Mouse (Mus musculus) adrenal gland, postnatal 14 days (tissue): ENCODE data around the gene Slc13a3. TPM values are rescaled to one million over a fixed set of nuclear protein-coding genes. Genes with fewer than 3 reads are reported as not detected.
A peak's percentile ranks its signal among the peaks of the same experiment; 100 is the strongest.
"Not testable (repeated sequence)": the region's sequence is repeated elsewhere in the genome, so short reads cannot be mapped to it uniquely, and the experiment has no call there.

Experiments
- DNase-seq: peaks from one replicate; pipeline ENCODE4 v3.0.0; 2021; ENCODE audit warnings: mixed read lengths
- long read RNA-seq, 2 experiments: library from polyadenylated mRNA; stranded (forward); transcript quantifications; one replicate each; pipeline ENCODE4 v2.0.0; 2021
- total RNA-seq: library from RNA; stranded (reverse); gene quantifications from 2 replicates; pipeline ENCODE4 v1.2.3, GENCODE M21; 2021

Gene Slc13a3
- total RNA-seq = 0.71 and 11.3 TPM in 2 replicates
- long read RNA-seq, experiment 1, partial matches to known transcripts = 0 of 1 reads
- long read RNA-seq, experiment 1, other reads (novel, unspliced or antisense) = 1 of 1 reads
- long read RNA-seq, experiment 2, partial matches to known transcripts = 1 of 14 reads
- long read RNA-seq, experiment 2, other reads (novel, unspliced or antisense) = 13 of 14 reads

DNA sequence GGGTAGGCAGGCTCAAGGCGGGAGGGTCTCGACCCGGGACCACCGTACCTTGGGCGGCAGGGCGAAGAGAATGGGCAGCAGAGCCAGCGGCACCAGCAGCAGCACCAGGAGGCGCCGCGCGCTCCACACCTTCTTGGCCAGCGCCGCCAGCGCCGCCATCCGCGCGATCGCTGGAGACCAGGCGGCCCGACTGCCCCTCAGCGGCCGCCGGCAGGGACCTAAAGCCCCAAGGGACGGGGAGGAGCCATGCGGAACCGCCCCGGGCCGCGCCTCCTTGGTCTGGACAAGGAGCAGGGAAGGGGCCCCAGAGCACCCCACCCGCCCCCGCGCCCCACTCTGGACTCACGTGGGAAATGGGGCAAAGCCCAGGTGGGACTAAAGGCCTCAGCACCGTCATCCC lies at the start of gene Slc13a3:
TSS of gene Slc13a3 (minus strand) at position 228 of the 400 bp plus-strand sequence.
- peak; percentile 38 for DNase-seq

DNA sequence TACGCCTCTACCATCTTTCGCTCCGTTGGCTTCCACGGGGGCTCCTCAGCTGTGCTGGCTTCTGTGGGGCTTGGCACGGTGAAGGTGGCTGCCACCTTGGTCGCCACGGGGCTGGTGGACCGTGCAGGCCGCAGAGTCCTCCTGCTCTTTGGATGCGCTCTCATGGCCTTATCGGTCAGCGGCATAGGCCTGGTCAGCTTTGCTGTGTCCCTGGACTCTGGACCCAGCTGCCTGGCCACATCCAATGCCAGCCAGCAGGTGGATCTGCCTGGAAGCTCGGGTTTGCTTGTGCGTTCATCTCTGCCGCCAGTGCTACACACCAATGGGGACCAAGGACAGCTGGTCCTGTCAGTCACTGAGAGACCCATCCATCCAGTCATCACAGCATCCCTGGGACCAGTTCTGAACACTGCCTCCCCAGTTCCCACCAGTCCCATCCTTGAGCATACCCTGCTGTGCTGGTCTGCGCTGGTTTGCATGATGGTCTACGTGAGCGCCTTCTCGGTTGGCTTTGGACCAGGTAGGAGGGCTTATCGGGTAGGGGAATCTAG lies 42.2 kb upstream of the Slc13a3 start:
- no peak for DNase-seq

DNA sequence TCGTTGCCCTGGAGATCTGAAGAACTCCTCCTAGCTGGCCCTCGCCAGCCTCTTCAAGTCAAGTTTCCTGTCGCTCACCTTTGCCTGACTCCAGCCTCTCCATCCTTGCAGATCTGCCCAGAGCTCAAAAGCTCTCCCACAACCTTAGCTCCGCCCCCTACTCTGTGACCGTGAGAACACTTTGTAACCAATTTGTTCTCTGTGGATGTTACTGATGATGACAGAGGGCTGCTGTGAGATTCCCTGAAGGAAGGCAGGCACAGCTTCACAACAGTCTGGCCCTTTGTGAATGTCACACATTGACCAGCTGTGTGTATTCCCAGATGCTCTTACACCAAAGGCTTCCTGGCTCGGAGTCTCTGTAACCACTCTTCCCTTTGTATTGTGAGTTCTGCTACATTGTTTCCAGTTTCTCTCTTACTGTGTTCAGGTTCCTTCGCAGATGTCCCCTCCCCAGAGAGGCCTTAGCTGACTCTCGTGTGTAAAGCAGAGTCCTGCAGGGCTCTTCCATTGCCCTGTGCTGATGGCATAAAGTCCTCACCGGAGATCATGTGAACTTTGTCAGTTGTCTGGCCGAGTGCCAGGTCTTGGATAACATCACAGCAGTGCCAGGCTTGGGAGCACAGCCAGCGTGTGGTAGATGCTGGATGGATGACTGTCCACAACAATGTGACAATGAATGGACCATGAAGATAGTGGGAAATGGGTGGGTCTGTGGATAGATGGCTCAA lies 40.0 kb upstream of the Slc13a3 start:
- peak; percentile 81 for DNase-seq

DNA sequence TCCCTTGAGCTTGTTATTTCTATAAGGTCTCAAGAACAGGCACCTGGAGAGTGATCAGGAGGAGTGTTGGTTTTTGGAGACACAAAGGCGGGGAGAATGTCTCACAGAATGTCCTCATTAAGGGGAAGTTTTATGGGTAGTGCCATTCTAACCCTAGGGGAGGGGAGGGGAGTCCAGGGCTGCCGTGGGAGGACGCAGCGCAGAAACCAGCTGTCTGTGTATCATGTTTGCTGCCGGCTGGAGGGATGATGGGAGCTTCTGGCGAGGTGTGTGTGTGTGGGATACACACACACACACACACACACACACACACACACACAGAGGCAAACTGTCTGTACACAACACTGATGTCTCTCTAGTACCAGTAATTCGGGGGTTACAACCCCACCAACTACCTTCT lies 39.4 kb upstream of the Slc13a3 start:
- DNase-seq = no peak

DNA sequence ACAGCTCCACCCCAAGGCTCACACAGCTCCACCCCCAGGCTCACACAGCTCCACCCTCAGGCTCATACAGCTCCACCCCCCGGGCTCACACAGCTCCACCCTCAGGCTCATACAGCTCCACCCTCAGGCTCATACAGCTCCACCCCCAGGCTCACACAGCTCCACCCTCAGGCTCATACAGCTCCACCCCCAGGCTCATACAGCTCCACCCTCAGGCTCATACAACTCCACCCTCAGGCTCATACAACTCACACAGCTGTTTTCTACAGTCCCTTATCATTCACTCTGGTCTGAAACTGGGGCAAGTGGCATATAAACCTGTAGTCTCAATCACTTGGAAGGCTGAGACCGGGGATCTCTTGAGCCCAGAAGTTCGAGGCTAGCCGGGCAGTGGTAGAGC lies 38.5 kb upstream of the Slc13a3 start:
- not testable (repeated sequence) for DNase-seq

DNA sequence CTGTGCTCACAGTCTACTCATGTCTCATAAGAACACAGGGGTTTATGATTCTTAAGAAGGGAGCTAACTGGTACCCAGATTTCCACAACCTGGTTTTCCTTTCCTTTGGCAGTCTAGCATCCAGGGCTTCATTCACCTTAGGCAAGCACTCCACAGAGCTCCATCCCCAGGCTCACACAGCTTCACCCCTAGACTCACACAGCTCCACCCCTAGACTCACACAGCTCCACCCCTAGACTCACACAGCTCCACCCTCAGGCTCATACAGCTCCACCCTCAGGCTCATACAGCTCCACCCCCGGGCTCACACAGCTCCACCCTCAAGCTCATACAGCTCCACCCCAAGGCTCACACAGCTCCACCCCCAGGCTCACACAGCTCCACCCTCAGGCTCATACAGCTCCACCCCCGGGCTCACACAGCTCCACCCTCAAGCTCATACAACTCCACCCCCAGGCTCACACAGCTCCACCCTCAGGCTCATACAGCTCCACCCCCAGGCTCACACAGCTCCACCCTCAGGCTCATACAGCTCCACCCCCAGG lies 38.0 kb upstream of the Slc13a3 start:
- not testable (repeated sequence) for DNase-seq

DNA sequence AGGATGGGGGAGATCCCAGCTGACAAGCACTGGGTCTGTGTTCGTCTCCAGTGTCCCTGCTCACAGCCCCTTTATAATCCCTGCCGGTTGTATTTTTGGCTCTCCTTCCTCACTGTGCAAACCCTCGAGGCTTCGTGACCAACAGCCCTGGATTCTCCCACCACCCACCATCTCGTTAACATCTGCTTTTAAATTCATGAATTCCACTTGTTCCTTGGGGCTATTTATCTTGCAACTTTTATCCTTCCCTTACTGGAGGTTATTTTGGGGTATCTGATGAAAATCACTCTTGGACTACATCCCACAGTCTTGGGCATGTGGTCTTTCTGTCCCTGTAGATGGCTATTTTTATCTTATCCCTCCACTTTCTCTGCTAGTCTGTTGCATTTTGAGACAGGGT lies 37.4 kb upstream of the Slc13a3 start:
- DNase-seq = no peak

DNA sequence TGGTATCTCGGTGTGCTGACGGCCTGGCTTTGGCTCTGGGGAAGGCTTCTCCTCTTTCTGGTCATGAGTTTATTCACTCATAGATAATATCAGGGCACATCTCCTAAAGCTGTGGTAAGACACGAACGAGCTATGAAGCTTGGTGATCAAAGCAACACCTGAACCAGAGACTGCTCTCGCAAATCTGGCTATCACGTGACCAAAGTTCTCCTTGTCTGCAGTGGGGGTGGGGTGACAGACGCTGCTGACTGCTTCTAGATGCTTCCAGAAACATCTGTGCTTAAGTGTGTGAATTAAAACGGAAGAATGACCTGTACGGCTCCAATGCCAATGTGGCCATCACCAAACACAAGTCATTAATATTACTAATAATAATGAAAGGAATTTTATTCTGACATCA lies 36.7 kb upstream of the Slc13a3 start:
- DNase-seq = no peak

DNA sequence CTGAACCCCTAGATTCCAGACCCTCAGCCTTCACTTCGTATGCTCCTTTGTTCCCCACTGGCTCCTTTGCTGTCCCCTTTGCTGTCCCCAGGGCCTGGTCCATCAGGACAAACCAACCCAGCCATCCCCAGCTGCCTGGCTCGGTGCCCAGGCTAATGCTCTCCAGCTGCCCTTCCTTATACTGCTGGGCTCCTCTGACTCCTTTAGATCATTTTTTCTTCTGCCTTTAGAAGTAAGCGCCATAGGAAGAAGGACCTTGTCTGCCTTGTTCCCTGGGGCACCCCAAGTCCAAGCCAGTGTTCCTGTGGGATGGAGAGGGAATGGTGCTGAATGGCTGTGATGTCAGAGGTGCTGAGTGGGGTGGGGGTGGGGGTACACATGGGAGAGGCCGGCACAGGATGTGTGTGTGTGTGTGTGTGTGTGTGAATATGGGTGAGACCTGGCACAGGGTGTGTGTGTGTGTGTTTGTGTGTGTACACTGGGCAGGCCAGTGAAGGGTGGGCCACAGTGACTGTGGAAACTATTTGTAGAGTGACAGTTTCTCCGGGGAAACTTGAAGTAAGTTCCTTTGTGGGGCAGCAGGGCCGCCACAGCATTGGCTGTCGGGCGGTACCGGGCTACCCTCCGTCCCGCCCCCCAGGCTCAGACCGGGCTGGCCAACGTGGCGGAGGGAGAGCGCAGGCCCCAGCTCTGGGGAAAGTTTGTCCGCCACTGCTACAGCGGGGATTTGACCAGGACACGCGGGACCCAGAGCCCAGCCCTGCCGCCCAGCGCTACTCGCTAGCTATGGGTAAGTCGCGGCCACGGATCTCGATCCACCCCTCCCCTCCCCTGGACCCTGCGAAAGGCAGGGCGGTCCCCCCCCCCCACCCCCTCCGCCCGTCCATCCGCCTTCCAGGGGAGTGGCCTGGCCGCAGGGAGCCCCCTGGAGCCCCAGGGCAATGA lies 30.5 kb upstream of the Slc13a3 start, which contains the start of gene Slc2a10:
TSS of gene Slc2a10 (plus strand) at position 529 of the 945 bp plus-strand sequence.
- DNase-seq = peak; percentile 73

DNA sequence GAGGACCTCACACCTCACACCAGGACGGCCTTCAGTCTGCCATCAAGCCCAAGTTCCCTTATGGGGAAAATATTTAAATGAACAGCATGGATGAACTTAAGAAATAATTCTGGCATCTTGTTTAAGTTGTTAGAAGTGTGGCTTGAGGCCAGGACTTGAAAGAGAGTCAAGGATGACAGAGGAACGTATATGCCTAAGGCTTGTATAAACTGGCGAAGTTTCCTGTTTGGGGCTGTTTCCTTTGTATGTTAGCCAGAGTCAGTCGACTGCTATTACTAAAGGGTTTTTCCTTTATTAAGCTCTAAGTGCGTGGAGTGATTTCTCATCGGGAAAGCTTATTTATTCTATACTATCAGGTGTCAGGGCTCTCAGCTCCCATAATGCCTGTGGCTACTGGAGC lies 25.8 kb upstream of the Slc13a3 start:
- no peak for DNase-seq

DNA sequence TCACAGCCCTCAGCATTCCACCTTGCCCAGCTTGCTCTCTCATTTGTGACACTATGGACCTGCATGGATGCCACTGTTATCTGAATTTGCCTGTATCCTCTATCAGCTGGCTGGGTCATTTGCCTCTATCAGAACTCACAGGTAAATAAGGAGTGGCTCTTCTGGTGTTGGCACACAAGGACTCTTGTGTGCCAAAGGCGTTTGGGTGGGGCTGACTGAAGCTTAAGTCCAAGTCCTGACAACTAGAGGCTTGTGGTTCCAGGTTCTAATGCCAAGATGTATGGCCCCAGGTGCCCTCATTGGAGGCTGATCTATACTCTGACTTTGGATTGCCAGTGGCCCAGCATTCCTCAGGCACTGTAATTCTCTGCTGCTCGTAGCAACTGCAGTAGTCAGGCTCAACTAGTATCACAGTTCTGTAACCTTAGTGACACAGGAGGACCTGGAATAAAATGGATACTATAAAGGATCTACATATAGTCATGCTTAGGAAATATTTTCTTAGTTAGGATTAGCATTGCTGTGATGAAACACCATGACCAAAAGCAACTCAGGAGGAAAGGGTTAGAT lies 24.8 kb upstream of the Slc13a3 start:
- DNase-seq = no peak

DNA sequence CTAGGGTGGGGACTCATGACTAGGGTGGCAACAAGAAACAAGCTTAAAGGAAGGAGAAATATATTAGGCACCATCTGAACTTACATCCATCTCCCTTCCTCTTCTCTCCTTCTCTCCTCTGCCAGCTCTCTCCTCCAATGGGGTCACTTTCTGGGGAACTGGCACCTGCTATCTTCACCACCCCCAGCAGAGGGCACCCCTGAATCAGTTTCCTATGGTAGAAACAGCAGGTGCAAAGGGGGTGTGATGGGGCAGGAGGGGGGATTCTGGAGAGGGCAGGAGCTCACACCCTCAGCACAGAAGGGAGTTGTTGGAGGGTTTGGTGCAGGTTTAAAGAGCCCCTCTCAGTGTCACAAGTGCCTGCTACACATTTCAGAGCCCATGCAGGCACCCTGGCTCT lies 23.2 kb upstream of the Slc13a3 start:
- DNase-seq = peak; percentile 69

DNA sequence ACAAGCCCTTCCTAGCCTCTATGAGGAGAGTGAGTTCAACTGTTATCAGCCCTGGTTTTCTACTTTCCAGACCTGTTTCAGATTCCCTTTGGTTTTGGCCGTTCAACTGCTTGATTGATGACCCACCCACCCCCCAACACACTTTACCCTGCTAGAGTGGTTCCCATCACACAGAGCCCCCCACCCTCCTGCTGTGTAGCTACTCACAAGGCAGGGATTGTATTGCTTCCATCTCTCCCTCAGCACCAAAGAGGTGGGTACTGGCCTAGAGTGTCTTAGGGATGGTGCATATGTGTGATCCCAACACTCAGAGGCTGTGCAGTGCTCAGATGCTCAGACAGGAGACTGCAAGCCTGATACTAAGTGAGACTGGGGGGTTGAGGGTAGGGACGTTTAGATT lies 21.5 kb upstream of the Slc13a3 start:
- no peak for DNase-seq

DNA sequence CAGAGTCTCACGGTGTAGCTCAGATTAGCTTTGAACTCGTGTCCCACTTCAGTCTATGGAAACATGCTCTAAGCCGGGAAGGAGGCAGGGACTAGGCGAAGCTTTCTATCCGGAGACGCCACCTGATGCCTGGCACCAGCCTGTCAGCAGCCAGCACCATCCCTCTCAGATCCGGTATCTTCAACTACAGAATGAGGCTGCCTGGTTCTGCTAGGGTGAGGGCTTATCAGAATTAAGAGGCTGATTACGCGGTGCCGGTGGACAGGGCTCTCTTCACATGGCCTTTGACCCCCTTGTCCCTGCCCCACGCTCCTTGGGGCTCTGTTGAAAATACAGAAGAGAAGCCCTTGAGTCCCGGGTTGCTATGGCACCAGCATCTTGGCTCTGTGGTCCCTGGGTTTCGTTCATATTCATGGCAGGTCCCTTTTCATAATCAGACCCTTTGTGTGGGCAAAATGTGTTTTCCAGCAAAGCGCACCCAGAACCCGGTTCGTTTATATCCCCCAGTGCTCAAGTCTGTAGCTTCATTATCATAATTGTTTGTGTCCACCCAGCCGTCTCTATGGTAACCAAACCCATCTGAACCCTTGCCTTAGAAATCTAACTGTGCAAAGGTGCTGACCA lies 20.7 kb upstream of the Slc13a3 start:
- peak; percentile 12 for DNase-seq

DNA sequence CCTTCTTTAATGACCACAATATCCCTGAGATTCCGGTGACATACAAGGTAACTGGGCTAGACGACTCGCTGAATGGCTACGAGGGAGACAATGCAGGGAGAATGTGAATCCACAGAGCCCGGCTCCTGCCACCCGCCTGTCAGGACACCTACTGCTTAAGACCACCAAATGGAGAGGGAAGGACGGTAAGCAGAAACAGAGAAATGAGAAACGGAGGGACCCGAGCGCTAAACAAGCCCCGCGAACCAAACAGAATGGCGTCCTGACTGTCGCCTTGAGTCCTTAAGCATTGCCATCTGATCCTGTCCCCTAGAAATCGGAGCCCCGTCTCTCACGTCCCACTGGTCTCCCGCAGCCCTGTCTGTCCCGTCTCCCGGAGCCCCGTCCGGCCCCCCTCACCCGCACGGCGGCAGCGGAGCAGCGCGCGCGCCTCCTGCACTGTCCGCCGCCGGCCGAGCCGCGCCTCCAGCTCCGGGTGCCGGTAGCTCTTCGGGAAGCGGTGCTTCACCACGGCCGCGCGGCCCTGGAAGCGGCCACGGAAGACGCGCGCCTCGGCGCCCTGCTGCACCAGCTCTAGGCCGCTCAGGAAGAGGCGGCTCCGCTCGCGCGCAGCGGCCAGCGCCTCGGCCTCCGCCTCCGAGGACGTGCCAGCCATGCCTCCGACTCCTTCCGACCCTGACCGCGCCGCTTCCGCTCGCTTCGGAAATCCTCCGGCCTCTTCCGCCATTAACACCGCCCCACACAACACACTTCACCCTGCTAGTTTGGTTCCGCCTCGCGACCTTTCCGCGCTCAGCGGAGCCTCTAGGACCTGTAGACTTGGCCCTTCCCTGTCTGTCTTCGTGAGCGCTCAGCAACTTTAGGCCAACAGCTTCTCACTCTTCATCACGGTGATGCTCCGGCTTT lies 19.9 kb upstream of the Slc13a3 start, which contains the start of gene Trp53rka:
TSS of gene Trp53rka (minus strand) at position 677 of the 906 bp plus-strand sequence.
- DNase-seq = peak; percentile 89

DNA sequence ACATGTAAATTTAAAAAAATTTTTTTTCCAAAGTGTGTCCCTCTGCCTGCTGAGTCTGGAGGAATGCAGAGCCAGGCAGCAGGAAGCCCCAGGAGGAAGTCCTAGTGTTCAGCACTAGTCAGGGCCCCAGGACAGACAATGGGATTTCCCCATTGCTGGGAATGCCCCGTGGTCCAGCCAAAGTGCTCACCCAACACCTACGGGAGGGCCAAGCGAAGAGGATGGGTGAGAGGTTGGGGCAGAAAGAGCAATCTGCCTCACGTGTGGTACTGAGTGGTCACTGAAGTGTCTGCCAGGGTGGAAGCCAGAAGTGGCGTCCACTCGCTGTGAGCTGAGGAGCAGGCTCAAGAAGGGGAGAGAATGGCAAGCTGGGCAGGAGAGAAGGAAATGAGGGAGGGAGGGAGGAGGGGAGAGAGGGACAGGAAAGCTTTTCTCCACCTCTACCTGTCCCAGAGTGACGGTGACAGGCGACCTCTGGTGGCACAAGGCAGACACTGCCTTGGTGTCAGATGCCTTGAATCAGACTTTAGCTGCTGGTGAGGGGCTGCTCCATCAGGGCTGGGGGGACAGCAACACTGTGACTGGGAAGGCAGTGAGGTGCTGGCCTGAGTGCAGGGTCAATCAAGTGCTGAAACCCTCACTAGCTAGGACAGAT lies 14.0 kb upstream of the Slc13a3 start:
- DNase-seq = peak; percentile 78

DNA sequence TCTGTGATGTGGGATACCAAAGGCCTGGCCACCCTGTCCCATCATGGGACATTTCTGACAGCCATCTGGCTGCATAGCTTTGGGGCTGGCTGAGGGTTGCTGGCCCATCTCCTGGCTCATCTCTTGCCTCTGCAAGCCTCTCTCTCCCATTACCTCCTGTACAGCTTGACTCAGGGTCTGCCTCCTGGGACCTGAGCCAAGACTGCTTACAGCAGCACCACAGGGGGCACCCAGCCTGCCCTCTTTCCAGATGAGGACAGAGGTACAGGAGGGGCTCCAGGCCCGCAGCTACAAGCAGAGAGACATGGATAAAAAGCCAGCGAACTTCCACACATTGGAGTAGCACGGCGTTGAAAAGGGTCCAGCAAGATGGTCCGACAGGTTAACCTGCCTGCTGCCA lies 13.4 kb upstream of the Slc13a3 start:
- DNase-seq = no peak

DNA sequence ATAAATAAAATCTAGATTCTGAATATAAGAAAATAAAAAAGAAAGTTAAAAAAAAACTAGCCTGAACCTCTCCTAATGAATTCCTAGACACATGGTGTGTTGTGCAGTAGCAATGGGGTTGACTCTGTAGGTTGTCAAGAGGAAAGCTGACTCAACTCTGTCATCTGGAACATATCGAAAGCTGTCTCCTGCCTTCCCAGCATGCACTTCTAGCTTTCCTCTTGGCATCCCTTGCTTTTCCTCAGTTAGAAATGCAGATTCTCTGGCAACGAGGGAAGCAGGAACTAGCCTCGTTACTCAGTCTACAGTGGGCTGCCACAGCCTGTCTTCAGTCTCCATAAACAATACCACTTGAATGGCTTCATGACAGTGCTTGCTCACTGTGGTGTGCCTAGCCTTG lies 12.8 kb upstream of the Slc13a3 start:
- no peak for DNase-seq

DNA sequence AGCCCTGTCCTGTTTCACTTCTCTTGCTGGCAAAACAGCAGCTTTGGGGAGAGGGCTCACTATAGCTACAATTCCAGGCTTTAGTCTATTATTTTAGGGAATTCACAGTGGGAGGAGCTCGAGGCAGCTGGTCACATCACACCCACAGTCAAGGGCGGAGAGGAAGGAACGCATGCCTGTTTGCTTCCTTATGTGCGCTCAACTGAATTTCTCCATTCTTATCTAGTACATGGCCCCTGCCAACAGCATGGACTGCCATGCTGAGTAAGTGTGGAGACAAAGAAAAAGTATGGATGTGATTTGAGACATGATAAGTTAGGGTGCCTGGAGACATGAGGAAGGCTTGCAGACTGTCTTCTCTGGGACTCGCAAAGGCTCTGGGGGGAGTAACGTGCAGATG lies 11.1 kb upstream of the Slc13a3 start:
- no peak for DNase-seq

DNA sequence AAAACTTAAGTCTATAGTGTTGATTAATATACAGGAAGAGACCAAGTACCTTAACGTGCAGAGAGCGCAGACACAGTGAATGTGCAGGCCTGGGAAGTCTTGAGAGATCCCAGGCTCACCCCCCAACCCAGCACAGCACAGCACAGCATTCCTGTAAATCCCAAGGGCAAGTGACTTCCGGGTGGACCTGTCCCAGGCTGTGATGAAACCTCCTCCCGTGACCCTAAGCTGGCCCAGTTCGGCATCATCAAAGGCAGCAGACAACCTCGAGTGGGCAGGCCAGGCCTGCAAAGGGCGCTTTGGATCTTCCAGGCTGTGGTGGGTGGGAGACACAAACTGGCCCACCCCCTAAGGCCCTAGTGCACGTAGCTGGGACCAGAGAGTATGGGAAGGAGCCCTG lies 9.0 kb upstream of the Slc13a3 start:
- DNase-seq = peak; percentile 39
